Mouse (Mus musculus): ENCODE data around the gene Macf1.

GRCm38 (mm10) chr4:123692071-123692470, 7.9 kb upstream of the Macf1 start:
- TF ChIP-seq TCF12 (IDR thresholded peaks at IDR 0.05; ENCODE audit: insufficient read depth, poor library complexity, severe bottlenecking) (no peak), CEBPB (IDR thresholded peaks at IDR 0.05; ENCODE audit: insufficient read depth, poor library complexity, severe bottlenecking) (no peak), USF1 (IDR thresholded peaks at IDR 0.05; ENCODE audit: low read depth) (no peak)
